Mouse (Mus musculus) forebrain, embryonic 14.5 days (tissue): ENCODE data around the gene Psmc3. TPM values are rescaled to one million over a fixed set of nuclear protein-coding genes. Genes with fewer than 3 reads are reported as not detected.
"Not testable (repeated sequence)": the region's sequence is repeated elsewhere in the genome, so short reads cannot be mapped to it uniquely, and the experiment has no call there.

Source experiments
- ATAC-seq: fragments of 200-750 bp; cut with Nextera tagmentation; 2 replicates; pipeline ENCODE4 v1.8.0; 2017; ENCODE audit warnings: mild to moderate bottlenecking, moderate library complexity
- DNase-seq: peaks from one replicate; pipeline ENCODE4 v3.0.0-alpha.2; 2015; ENCODE audit warnings: low spot score
- H3K27ac ChIP-seq: fragments of 300-500 bp; sonication (generic); 2 replicates; pipeline ENCODE4 v1.5.1; 2014; ENCODE audit warnings: low read depth, mild to moderate bottlenecking, control low read depth, low read length, moderate library complexity
- H3K27me3 ChIP-seq: fragments of 300-500 bp; sonication (generic); replicated peaks from 2 replicates; pipeline ENCODE4 v1.6.1; 2014; ENCODE audit warnings: low read length, control low read depth, mixed read lengths; ENCODE audit not compliant: control insufficient read depth, insufficient read depth
- H3K36me3 ChIP-seq: fragments of 300-500 bp; sonication (generic); 2 replicates; pipeline ENCODE4 v1.6.1; 2014; ENCODE audit warnings: low read length, control low read depth; ENCODE audit not compliant: control insufficient read depth, insufficient read depth
- H3K4me1 ChIP-seq: fragments of 300-500 bp; sonication (generic); 2 replicates; pipeline ENCODE4 v1.6.1; 2014; ENCODE audit warnings: antibody characterized with exemption, low read length, control low read depth; ENCODE audit not compliant: control insufficient read depth, insufficient read depth
- H3K4me2 ChIP-seq: fragments of 300-500 bp; sonication (generic); 2 replicates; pipeline ENCODE4 v1.6.1; 2014; ENCODE audit warnings: mild to moderate bottlenecking, control low read depth, low read length
- H3K4me3 ChIP-seq: fragments of 300-500 bp; sonication (generic); 2 replicates; pipeline ENCODE4 v1.5.1; 2014; ENCODE audit warnings: low read depth, low read length, control low read depth
- H3K9ac ChIP-seq: fragments of 300-500 bp; sonication (generic); 2 replicates; pipeline ENCODE4 v1.6.1; 2014; ENCODE audit warnings: mild to moderate bottlenecking, low read length, control low read depth, moderate library complexity
- H3K9me3 ChIP-seq: fragments of 300-500 bp; sonication (generic); replicated peaks from 2 replicates; pipeline ENCODE4 v1.6.1; 2016; ENCODE audit warnings: low read length, control low read depth, mixed read lengths; ENCODE audit not compliant: control insufficient read depth
- WGBS: fragments of 180-500 bp; shearing (Covaris S2); extraction: QIAGEN DNeasy Blood & Tissue Kit; methylation state at CpG from one replicate; pipeline ENCODE4 v1.1.7; 2014; 5-methylcytosine and 5-hydroxymethylcytosine counted together
- polyA plus RNA-seq: library from polyadenylated mRNA; unstranded; fragments of >200 nt; fragmentation: Nextera tagmentation; extraction: Ambion mirVana; gene quantifications from 2 replicates; pipeline ENCODE4 v1.2.1, GENCODE M21; 2014

The Psmc3 gene
- polyA plus RNA-seq, 1 experiment from 2014 or later, result 298 TPM

DNA sequence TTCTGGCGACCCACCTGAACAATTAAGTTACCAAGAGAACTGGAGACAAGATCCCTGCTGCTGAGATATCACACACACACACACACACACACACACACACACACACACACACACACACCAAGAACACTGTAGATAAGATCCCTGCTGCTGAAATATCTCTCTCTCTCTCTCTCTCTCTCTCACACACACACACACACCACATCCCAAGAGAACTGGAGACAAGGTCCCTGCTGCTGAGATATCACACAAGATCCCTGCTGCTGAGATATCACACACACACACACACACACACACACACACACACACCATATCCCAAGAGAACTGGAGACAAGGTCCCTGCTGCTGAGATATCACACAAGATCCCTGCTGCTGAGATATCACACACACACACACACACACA lies 8.0 kb upstream of the Psmc3 start:
- H3K4me2 ChIP-seq, ATAC-seq, H3K9ac ChIP-seq, H3K9me3 ChIP-seq, H3K27me3 ChIP-seq, DNase-seq, H3K4me1 ChIP-seq, H3K27ac ChIP-seq, H3K36me3 ChIP-seq, H3K4me3 ChIP-seq: not testable (repeated sequence)
- whole genome bisulfite sequencing, result 91% methylated on average over 1 of the region's 1 CpGs

DNA sequence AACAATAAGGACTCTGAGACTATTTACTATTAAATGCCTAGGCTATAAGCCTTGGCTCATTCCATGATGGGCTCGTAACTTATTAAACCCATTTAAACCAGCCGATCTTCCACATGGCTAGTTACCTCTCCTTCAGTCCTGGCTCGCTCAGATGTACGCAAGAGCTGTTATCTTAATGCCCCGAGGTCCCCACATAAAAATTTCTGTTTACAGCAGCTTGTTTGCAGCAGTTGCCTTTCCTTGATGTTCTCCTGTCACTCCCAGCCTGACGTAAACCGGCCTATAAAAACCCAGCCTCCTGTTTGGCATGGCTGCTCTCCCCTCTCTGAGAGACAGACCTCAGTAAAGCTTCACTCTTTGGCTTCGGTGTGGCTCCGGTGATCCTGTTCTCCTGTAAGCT lies 6.5 kb upstream of the Psmc3 start:
- Histone ChIP-seq H3K9me3 (no peaks in the 10 kb centered on the region), H3K4me3 (no peak overlapping the region), H3K4me1 (no peaks in the 10 kb centered on the region), H3K9ac (no peak overlapping the region), H3K36me3 (no peaks in the 10 kb centered on the region), H3K27me3 (no peaks in the 10 kb centered on the region), H3K4me2 (no peak overlapping the region), H3K27ac (no peak overlapping the region)
- DNase-seq, result no peak
- no peak for ATAC-seq
- WGBS, result 75% methylated on average over 9 of the region's 9 CpGs

DNA sequence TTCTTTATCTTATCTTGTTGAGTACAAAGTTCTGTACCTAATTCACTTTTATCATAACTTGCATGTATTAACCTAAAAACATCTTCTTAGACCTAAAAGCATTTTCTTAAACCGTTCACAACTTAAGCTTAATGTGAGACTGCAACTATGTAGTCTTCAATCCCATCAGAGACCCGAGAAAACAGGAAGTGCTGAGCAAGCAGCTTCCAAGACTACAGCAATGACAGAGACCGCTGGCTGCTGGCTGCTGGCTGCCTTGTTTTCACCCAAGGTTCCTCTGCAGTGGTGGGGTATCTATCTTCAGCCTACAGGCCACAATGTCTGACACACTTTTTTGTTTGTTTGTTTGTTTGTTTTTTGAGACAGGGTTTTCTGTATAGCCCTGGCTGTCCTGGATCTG lies 1.9 kb upstream of the Psmc3 start:
- no peak overlapping the region for H3K9ac ChIP-seq
- peaks cover 17% of the 10 kb centered on the region for H3K36me3 ChIP-seq
- no peak overlapping the region for H3K27ac ChIP-seq
- H3K9me3 ChIP-seq, result no peaks in the 10 kb centered on the region
- H3K27me3 ChIP-seq, result no peaks in the 10 kb centered on the region
- no peak for ATAC-seq
- no peak for DNase-seq
- WGBS, result 84% methylated on average over 3 of the region's 3 CpGs
- no peak overlapping the region for H3K4me3 ChIP-seq
- H3K4me1 ChIP-seq, result peaks cover 6% of the 10 kb centered on the region
- no peak overlapping the region for H3K4me2 ChIP-seq

DNA sequence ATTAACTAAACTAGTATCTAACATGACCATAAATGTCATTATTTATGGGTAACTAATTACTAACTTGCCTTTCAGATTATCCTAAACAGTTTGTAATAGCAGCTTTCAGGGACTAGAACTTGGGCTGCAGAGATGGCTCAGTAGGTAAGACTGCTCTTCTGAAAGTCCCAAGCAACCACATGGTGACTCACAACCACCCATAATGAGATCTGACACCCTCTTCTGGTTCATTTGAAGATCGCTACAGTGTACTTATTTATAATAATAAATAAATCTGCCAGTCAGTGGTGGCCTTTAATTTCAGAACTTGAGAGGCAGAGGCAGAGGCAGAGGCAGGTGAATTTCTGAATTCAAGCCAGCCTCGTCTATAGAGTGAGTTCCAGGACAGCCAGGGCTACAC lies 1.1 kb upstream of the Psmc3 start:
- Histone ChIP-seq H3K4me1 (peaks cover 6% of the 10 kb centered on the region), H3K27ac (no peak overlapping the region), H3K4me2 (peak overlapping the region; percentile 56), H3K36me3 (peaks cover 25% of the 10 kb centered on the region), H3K9me3 (no peaks in the 10 kb centered on the region), H3K27me3 (no peaks in the 10 kb centered on the region), H3K4me3 (peak overlapping the region; percentile 76; the same call in 1 of the 2 replicates), H3K9ac (no peak overlapping the region)
- 55% methylated on average over 2 of the region's 2 CpGs for WGBS
- DNase-seq, result peak; percentile 19
- no peak for ATAC-seq

DNA sequence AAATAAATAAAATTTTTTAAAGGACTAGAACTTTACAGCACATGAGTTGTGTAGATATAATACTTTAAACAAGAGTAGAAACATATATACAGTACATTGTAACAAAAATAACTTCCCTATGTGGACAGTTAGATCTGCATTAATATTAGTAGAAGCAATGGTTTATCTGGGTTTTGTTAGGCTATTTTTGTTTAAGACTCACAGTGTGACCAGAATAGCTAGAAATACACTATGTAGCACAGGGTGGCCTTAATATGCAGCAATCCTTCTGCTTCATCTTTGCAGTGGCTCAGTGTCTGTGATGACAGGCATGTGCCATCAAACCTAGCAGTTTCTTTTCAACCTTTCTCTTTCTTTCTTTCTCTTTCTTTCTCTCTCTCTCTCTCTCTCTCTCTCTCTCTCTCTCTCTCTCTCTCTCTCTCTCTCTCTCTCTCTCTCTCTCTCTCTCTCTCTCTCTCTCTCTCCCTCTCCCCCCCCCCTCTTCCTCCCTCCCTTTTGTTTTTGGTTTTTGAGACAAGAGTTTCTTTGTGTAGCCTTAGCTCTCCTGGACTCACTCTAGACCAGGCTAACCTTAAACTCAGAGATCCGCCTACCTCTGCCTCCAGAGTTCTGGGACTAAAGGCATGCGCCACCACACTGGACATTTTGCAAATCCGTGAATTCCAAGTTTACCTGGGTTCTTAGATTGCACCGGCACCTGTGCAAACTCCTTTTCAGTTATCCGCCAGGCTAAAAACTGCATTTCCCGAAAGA lies 452 bp upstream of the Psmc3 start:
- WGBS, result 0% methylated on average over 6 of the region's 6 CpGs
- peak overlapping the region; percentile 76 for H3K4me3 ChIP-seq
- DNase-seq (no peak), ATAC-seq (peak; percentile 73)
- H3K27ac ChIP-seq, result peak overlapping the region; percentile 81; the same call in 1 of the 2 replicates
- H3K9ac ChIP-seq, result peak overlapping the region; percentile 81
- no peaks in the 10 kb centered on the region for H3K27me3 ChIP-seq
- peaks cover 6% of the 10 kb centered on the region for H3K4me1 ChIP-seq
- H3K4me2 ChIP-seq, result peak overlapping the region; percentile 56
- H3K36me3 ChIP-seq, result peaks cover 32% of the 10 kb centered on the region
- H3K9me3 ChIP-seq, result no peaks in the 10 kb centered on the region

DNA sequence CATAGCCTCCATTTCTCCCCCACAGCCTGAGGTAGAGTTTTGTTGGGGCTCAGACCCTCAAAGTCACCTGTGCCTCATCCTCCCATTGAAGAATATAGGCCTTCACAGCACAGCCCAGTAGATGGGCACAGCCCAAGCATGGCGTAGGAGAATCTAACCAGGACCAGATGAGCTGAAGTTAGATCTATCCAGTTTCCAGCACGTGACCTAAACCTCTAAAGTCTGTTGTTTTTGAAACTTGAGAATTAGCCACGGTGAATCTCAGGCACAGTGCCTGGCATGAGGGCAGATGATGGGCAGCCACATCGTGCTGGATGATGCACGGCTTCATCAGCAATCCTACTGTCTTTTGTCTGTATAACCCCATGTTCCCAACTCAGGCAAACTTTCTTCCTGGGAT lies 4.6 kb downstream of the Psmc3 start:
- 94% methylated on average over 5 of the region's 5 CpGs for WGBS
- Histone ChIP-seq H3K27ac (no peak overlapping the region), H3K9me3 (no peaks in the 10 kb centered on the region), H3K4me2 (no peak overlapping the region), H3K9ac (no peak overlapping the region), H3K4me3 (no peak overlapping the region), H3K27me3 (no peaks in the 10 kb centered on the region), H3K36me3 (peaks cover 82% of the 10 kb centered on the region), H3K4me1 (peaks cover 6% of the 10 kb centered on the region)
- DNase-seq (no peak), ATAC-seq (no peak)

DNA sequence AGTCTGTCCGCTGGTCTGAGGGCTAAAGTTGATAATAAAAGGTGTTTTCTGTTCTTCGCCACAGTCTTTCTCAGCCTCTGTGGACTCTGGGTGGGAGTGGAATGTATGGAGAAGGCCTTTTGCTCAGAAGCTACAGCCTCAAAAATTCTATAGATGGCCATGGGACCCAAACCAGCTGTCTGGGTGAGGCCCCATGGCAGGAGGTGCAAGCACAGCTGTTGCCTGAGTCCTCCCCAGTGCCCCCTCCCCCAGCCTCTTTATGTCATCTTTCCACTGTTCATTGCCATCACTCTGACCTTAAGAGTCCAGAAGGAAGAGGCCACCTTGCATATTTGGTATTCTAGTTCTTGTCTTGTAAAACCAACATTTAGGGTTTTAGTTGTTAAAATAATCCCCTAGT lies 5.6 kb downstream of the Psmc3 start:
- no peak overlapping the region for H3K4me2 ChIP-seq
- no peak overlapping the region for H3K9ac ChIP-seq
- peaks cover 91% of the 10 kb centered on the region for H3K36me3 ChIP-seq
- peaks cover 6% of the 10 kb centered on the region for H3K4me1 ChIP-seq
- WGBS, result 95% methylated on average over 2 of the region's 2 CpGs
- H3K27me3 ChIP-seq, result no peaks in the 10 kb centered on the region
- no peak overlapping the region for H3K27ac ChIP-seq
- DNase-seq (no peak), ATAC-seq (no peak)
- H3K4me3 ChIP-seq, result no peak overlapping the region
- H3K9me3 ChIP-seq, result no peaks in the 10 kb centered on the region

DNA sequence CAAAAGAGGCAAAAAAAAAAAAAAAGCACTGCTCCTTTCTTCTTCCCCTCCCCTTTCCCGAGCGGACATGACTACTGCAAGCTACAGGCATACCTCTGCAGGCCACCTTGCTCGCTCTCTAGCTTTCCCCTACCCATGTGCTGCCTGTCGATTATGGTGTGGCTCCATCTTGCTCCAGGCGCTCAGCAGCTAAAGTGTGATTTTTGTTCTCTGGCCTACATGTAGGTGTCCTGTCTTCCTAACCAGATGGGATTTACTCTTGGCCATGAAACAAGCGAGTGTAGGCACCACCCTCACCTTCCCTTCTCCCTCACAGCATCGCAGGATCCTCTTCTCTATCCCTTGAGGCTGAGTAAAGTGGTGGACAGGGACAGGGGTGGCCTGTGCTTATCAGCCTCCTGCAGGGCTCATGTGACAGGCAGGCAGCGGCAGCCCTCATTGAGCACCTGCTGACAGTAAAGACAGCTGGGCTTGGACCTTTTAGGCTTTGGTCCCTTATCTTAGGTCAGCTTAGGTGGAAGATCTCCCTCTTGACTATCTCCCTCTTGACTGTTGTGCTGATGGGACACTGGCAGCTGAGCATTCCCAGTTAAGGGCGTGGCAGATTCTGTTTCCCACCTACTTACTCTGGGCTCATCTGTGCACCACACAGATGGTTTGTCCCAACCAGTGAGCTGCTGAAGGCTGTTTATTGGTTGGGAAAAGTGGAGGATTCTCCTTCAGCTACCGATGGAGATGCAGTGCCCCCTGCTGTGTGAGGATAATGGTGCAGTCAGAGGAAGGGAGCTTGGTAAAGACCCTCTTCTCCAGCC lies 6.9 kb downstream of the Psmc3 start:
- DNase-seq (peak; percentile 63), ATAC-seq (peak; percentile 57; the same call in 1 of the 2 replicates)
- H3K27ac ChIP-seq, result no peak overlapping the region
- H3K4me2 ChIP-seq, result no peak overlapping the region
- no peaks in the 10 kb centered on the region for H3K27me3 ChIP-seq
- H3K36me3 ChIP-seq, result peaks cover 93% of the 10 kb centered on the region
- H3K4me1 ChIP-seq, result no peaks in the 10 kb centered on the region
- H3K9me3 ChIP-seq, result no peaks in the 10 kb centered on the region
- no peak overlapping the region for H3K4me3 ChIP-seq
- no peak overlapping the region for H3K9ac ChIP-seq
- 79% methylated on average over 10 of the region's 10 CpGs for WGBS
